Mouse (Mus musculus) thymus, adult 2 months (tissue): ENCODE data around the gene Pxn.

Experiments
- CTCF ChIP-seq: fragments of 200-500 bp; IDR thresholded peaks from 2 replicates; pipeline ENCODE4 v1.5.1; 2012; ENCODE audit warnings: mild to moderate bottlenecking, control low read depth, low read length, moderate library complexity, borderline replicate concordance; ENCODE audit not compliant: control insufficient read depth, poor library complexity, insufficient read depth; ENCODE audit errors: extremely low read depth
- POLR2A ChIP-seq: fragments of 200-500 bp; IDR thresholded peaks from 2 replicates; pipeline ENCODE4 v1.6.1; 2012; ENCODE audit warnings: mild to moderate bottlenecking, low read length, control low read depth, moderate library complexity; ENCODE audit not compliant: control insufficient read depth, poor library complexity, insufficient read depth; ENCODE audit errors: extremely low read depth

GRCm38 (mm10) chr5:115603561-115603960 is 97.1 kb downstream of the Pxn start:
- no peak for TF ChIP-seq POLR2A
- TF ChIP-seq CTCF, result no peak
